Mouse (Mus musculus): ENCODE data around the gene Ap2m1. TPM values are rescaled to one million over a fixed set of nuclear protein-coding genes. Genes with fewer than 3 reads are reported as not detected.

Gene Ap2m1
- polyA plus RNA-seq, 1 experiment, result 1,156 TPM

- Histone ChIP-seq H3K4me1 (ENCODE audit: control insufficient read depth, insufficient read depth, low read length) (peaks cover 11% of the 10 kb centered on the region), H3K27ac (ENCODE audit: insufficient read depth, low read length) (no peak overlapping the region), H3K27me3 (ENCODE audit: control insufficient read depth, insufficient read depth, low read length) (no peaks in the 10 kb centered on the region), H3K4me3 (replicated peaks; ENCODE audit: insufficient read depth, low read depth, low read length) (no peak overlapping the region)
- no peak for DNase-seq
- 38% methylated on average over 10 of the region's 10 CpGs for WGBS
- TF ChIP-seq POLR2A (IDR thresholded peaks at IDR 0.05; ENCODE audit: borderline replicate concordance, insufficient read depth, low read length) (no peak), CTCF (IDR thresholded peaks at IDR 0.05; ENCODE audit: borderline replicate concordance, insufficient read depth, low read depth, low read length) (no peak)
Observed at GRCm38 (mm10) chr16:20534617-20535295, 522 bp upstream of the Ap2m1 start.

DNA sequence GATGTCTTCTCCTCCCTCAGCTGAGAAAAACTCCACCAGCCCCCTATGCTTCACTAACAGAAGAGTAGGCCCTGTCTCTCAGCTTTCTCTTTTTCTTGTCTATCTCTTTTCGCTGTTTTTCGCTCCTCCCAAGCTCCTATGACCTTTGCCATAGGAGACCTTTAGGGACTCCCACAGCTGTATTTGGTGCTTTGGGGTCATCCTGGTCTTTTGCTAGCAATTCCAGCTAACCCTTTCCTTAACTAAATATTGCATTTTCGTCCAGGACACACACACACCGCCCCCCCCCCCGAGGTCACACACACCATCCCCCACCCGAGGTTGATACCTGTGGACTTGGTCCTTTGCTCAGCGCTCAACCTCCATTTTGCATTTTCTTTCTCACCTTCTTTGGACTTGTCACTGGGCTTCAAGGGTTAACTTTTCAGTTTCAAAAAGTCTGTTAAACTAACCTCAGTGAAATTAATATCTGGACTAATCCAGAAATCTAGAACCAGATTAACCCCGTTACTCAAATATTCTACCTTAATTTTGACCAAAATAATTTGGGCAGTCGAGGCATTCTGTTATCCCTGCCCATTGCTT, 895 bp downstream of the Ap2m1 start:
- TF ChIP-seq POLR2A (IDR thresholded peaks at IDR 0.05; ENCODE audit: borderline replicate concordance, insufficient read depth, low read length) (no peak), CTCF (IDR thresholded peaks at IDR 0.05; ENCODE audit: borderline replicate concordance, insufficient read depth, low read depth, low read length) (no peak)
- peak overlapping the region; percentile 82 for H3K27ac ChIP-seq (ENCODE audit: insufficient read depth, low read length)

GRCm38 (mm10) chr16:20537071-20537471, 1.8 kb downstream of the Ap2m1 start:
- under 1% methylated on average over 5 of the region's 5 CpGs for WGBS
- peak; percentile 57 to 66 for DNase-seq
- peak overlapping the region; percentile 92 for H3K4me3 ChIP-seq (replicated peaks; ENCODE audit: insufficient read depth, low read depth, low read length)
- no peaks in the 10 kb centered on the region for H3K27me3 ChIP-seq (ENCODE audit: control insufficient read depth, insufficient read depth, low read length)
- peaks cover 11% of the 10 kb centered on the region for H3K4me1 ChIP-seq (ENCODE audit: control insufficient read depth, insufficient read depth, low read length)
- 0 out of 2 replicates have a peak overlapping the region, but pooled peaks have one; percentile 28 for H3K27ac ChIP-seq (ENCODE audit: insufficient read depth, low read length)
- no peak for TF ChIP-seq CTCF (IDR thresholded peaks at IDR 0.05; ENCODE audit: borderline replicate concordance, insufficient read depth, low read depth, low read length)
- TF ChIP-seq POLR2A (IDR thresholded peaks at IDR 0.05; ENCODE audit: borderline replicate concordance, insufficient read depth, low read length), result no peak

More for the DNA sequence above, 895 bp downstream of the Ap2m1 start:
- Histone ChIP-seq H3K4me3 (replicated peaks; ENCODE audit: insufficient read depth, low read depth, low read length) (peak overlapping the region; percentile 92), H3K27me3 (ENCODE audit: control insufficient read depth, insufficient read depth, low read length) (no peaks in the 10 kb centered on the region), H3K4me1 (ENCODE audit: control insufficient read depth, insufficient read depth, low read length) (peaks cover 11% of the 10 kb centered on the region)
- DNase-seq, result no peak
- 18% methylated on average over 9 of the region's 9 CpGs for WGBS

GRCm38 (mm10) chr16:20537601-20538320, 2.5 kb downstream of the Ap2m1 start:
- DNase-seq, result no peak
- Histone ChIP-seq H3K27me3 (ENCODE audit: control insufficient read depth, insufficient read depth, low read length) (no peaks in the 10 kb centered on the region), H3K4me1 (ENCODE audit: control insufficient read depth, insufficient read depth, low read length) (peaks cover 11% of the 10 kb centered on the region), H3K27ac (ENCODE audit: insufficient read depth, low read length) (no peak overlapping the region), H3K4me3 (replicated peaks; ENCODE audit: insufficient read depth, low read depth, low read length) (peak overlapping the region; percentile 92)
- WGBS, result 13% methylated on average over 6 of the region's 6 CpGs
- TF ChIP-seq CTCF (IDR thresholded peaks at IDR 0.05; ENCODE audit: borderline replicate concordance, insufficient read depth, low read depth, low read length), result no peak
- no peak for TF ChIP-seq POLR2A (IDR thresholded peaks at IDR 0.05; ENCODE audit: borderline replicate concordance, insufficient read depth, low read length)

GRCm38 (mm10) chr16:20539649-20540048, 4.4 kb downstream of the Ap2m1 start:
- 69% methylated on average over 3 of the region's 3 CpGs for WGBS
- Histone ChIP-seq H3K27me3 (ENCODE audit: control insufficient read depth, insufficient read depth, low read length) (no peaks in the 10 kb centered on the region), H3K4me3 (replicated peaks; ENCODE audit: insufficient read depth, low read depth, low read length) (no peak overlapping the region), H3K4me1 (ENCODE audit: control insufficient read depth, insufficient read depth, low read length) (peaks cover 11% of the 10 kb centered on the region), H3K27ac (ENCODE audit: insufficient read depth, low read length) (no peak overlapping the region)
- DNase-seq, result no peak
- no peak for TF ChIP-seq CTCF (IDR thresholded peaks at IDR 0.05; ENCODE audit: borderline replicate concordance, insufficient read depth, low read depth, low read length)
- no peak for TF ChIP-seq POLR2A (IDR thresholded peaks at IDR 0.05; ENCODE audit: borderline replicate concordance, insufficient read depth, low read length)

DNA sequence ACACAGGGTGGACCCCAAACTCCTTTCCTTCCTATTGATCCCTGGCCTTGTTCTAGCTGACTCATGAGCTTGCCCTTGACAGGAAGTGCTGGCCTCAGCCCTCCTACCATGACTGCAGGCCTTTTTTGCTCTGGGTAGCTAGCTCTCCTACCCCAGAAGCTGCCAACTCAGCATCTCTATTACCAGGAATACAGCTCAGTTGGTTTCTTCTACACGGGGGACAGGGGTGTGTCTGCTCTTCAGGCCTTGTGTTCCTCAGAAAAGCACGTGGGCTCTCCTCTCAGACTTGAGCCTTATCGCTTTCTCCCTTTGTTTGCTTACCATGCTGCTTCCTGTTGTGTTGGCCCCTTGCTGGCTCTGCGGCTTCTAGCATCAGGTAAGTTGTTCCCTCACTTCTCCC, 5.2 kb downstream of the Ap2m1 start:
- TF ChIP-seq POLR2A (IDR thresholded peaks at IDR 0.05; ENCODE audit: borderline replicate concordance, insufficient read depth, low read length), result no peak
- no peak for TF ChIP-seq CTCF (IDR thresholded peaks at IDR 0.05; ENCODE audit: borderline replicate concordance, insufficient read depth, low read depth, low read length)
- peaks cover 11% of the 10 kb centered on the region for H3K4me1 ChIP-seq (ENCODE audit: control insufficient read depth, insufficient read depth, low read length)
- no peak overlapping the region for H3K4me3 ChIP-seq (replicated peaks; ENCODE audit: insufficient read depth, low read depth, low read length)
- WGBS, result 86% methylated on average over 4 of the region's 4 CpGs
- DNase-seq, result no peak
- H3K27ac ChIP-seq (ENCODE audit: insufficient read depth, low read length), result no peak overlapping the region
- no peaks in the 10 kb centered on the region for H3K27me3 ChIP-seq (ENCODE audit: control insufficient read depth, insufficient read depth, low read length)

- WGBS, result 89% methylated on average over 10 of the region's 10 CpGs
- H3K27me3 ChIP-seq (ENCODE audit: control insufficient read depth, insufficient read depth, low read length), result no peaks in the 10 kb centered on the region
- H3K27ac ChIP-seq (ENCODE audit: insufficient read depth, low read length), result no peak overlapping the region
- H3K4me3 ChIP-seq (replicated peaks; ENCODE audit: insufficient read depth, low read depth, low read length), result no peak overlapping the region
- DNase-seq, result no peak
- no peaks in the 10 kb centered on the region; the same call in 1 of the 2 replicates for H3K4me1 ChIP-seq (ENCODE audit: control insufficient read depth, insufficient read depth, low read length)
- TF ChIP-seq POLR2A (IDR thresholded peaks at IDR 0.05; ENCODE audit: borderline replicate concordance, insufficient read depth, low read length) (no peak), CTCF (IDR thresholded peaks at IDR 0.05; ENCODE audit: borderline replicate concordance, insufficient read depth, low read depth, low read length) (no peak)
Observed at GRCm38 (mm10) chr16:20545696-20546095, 10.4 kb downstream of the Ap2m1 start.
